ENCODE assay signal across 9 mouse cellular contexts in genomic region chr19:15866851-15867250, GRCm38 (mm10).
DNase-seq lines count a peak whose midpoint lies in the region; ATAC-seq and TF ChIP-seq lines count a peak whose summit lies in the region.
"Had no signal": no experiment of that assay in that cellular context is flagged by ENCODE, and none has a peak within 500 bp of the region (broad histone marks: within the 10 kb centered on the region; RNA-seq: fewer than 3 reads in every experiment).

No protein-coding gene starts in this region.

- H3K27me3 ChIP-seq in forebrain, postnatal 0 days (ENCODE audit: insufficient read depth, low read length) = no peaks in the 10 kb centered on the region
- H3K27me3 ChIP-seq in forebrain, embryonic 10.5 days (ENCODE audit: poor library complexity, severe bottlenecking) = peaks cover 38% of the 10 kb centered on the region
- peaks cover 27% of the 10 kb centered on the region for H3K27me3 ChIP-seq in forebrain, embryonic 12.5 days

- H3K27ac ChIP-seq in forebrain, postnatal 0 days (ENCODE audit: low read depth, low read length) = no peak overlapping the region
- H3K27ac ChIP-seq in forebrain, embryonic 10.5 days = no peak overlapping the region
- no peak overlapping the region for H3K27ac ChIP-seq in cortical plate, adult 2 months (ENCODE audit: insufficient read depth, low read length)
- H3K27ac ChIP-seq in forebrain, embryonic 12.5 days = no peak overlapping the region
- H3K27ac ChIP-seq: neural tube, embryonic 12.5 days had no signal

- ATAC-seq in forebrain, postnatal 0 days = no peak
- no peak for ATAC-seq in forebrain, embryonic 12.5 days (ENCODE audit: low FRiP score)

- no peak overlapping the region for H3K9ac ChIP-seq in forebrain, postnatal 0 days
- no peak overlapping the region for H3K9ac ChIP-seq in forebrain, embryonic 12.5 days
- H3K9ac ChIP-seq: neural tube, embryonic 12.5 days had no signal

- TF ChIP-seq CTCF in forebrain, postnatal 0 days (IDR thresholded peaks at IDR 0.05; ENCODE audit: low read depth) = peak; percentile 34; the same call in 1 of the 2 replicates
- 0 out of 2 replicates have a peak, but pooled peaks have one; percentile 25 for TF ChIP-seq CTCF in cortical plate, adult 2 months (IDR thresholded peaks at IDR 0.05; ENCODE audit: extremely low read depth, insufficient read depth, low read length)

- 70% methylated on average over 4 of the region's 4 CpGs for WGBS in forebrain, postnatal 0 days
- WGBS in forebrain, embryonic 10.5 days = 63% methylated on average over 4 of the region's 4 CpGs
- 68% methylated on average over 4 of the region's 4 CpGs for WGBS in forebrain, embryonic 12.5 days

- no peak overlapping the region for H3K4me3 ChIP-seq in forebrain, postnatal 0 days (ENCODE audit: low read depth, low read length)
- no peak overlapping the region for H3K4me3 ChIP-seq in forebrain, embryonic 10.5 days
- no peak overlapping the region for H3K4me3 ChIP-seq in cortical plate, adult 2 months (ENCODE audit: insufficient read depth, low read length)
- no peak overlapping the region for H3K4me3 ChIP-seq in forebrain, embryonic 12.5 days (replicated peaks)
- H3K4me3 ChIP-seq: neural tube, embryonic 12.5 days had no signal

- no peaks in the 10 kb centered on the region for H3K36me3 ChIP-seq in forebrain, postnatal 0 days (ENCODE audit: insufficient read depth)
- no peaks in the 10 kb centered on the region for H3K36me3 ChIP-seq in forebrain, embryonic 10.5 days (replicated peaks)
- H3K36me3 ChIP-seq in forebrain, embryonic 12.5 days (replicated peaks) = no peaks in the 10 kb centered on the region
- H3K36me3 ChIP-seq: neural tube, embryonic 12.5 days had no signal

- H3K4me2 ChIP-seq in forebrain, postnatal 0 days (ENCODE audit: low read depth) = no peak overlapping the region
- H3K4me2 ChIP-seq in forebrain, embryonic 12.5 days = no peak overlapping the region
- H3K4me2 ChIP-seq: neural tube, embryonic 12.5 days had no signal

- no peak for DNase-seq in forebrain, postnatal 0 days
- no peak for DNase-seq in forebrain, embryonic 10.5 days (ENCODE audit: extremely low spot score, low spot score)
- peak; percentile 8 to 25 for DNase-seq in spleen, postnatal 36 days (ENCODE audit: low spot score in 2 of 2)
- DNase-seq in spleen, adult 12 weeks (ENCODE audit: low spot score) = no peak
- peak; percentile 21 for DNase-seq in lung, postnatal 10 days
- DNase-seq in frontal cortex, postnatal 10 days (ENCODE audit: low spot score in 2 of 2) = no peak

- no peaks in the 10 kb centered on the region for H3K4me1 ChIP-seq in forebrain, postnatal 0 days (ENCODE audit: insufficient read depth)
- H3K4me1 ChIP-seq in forebrain, embryonic 10.5 days = peaks cover 30% of the 10 kb centered on the region
- H3K4me1 ChIP-seq in cortical plate, adult 2 months (ENCODE audit: control insufficient read depth, insufficient read depth, low read length) = no peaks in the 10 kb centered on the region
- peaks cover 20% of the 10 kb centered on the region for H3K4me1 ChIP-seq in forebrain, embryonic 12.5 days

- no peaks in the 10 kb centered on the region for H3K9me3 ChIP-seq in forebrain, postnatal 0 days (ENCODE audit: low read length)
- H3K9me3 ChIP-seq in forebrain, embryonic 10.5 days = no peaks in the 10 kb centered on the region
- H3K9me3 ChIP-seq in forebrain, embryonic 12.5 days = no peaks in the 10 kb centered on the region
- H3K9me3 ChIP-seq: neural tube, embryonic 12.5 days had no signal

- TF ChIP-seq POLR2A in cortical plate, adult 2 months (IDR thresholded peaks at IDR 0.05; ENCODE audit: extremely low read depth, insufficient read depth, low read length) = no peak

Comparison
In these comparisons a context has a peak if more than half of its experiments do, and no peak if none do; other contexts are left out.
1. DNase-seq: peak in spleen, postnatal 36 days (2 of 2) and lung, postnatal 10 days (single experiment); none in forebrain, postnatal 0 days (single experiment), forebrain, embryonic 10.5 days (single experiment), spleen, adult 12 weeks (single experiment) and frontal cortex, postnatal 10 days (0 of 2).